Mouse (Mus musculus): ENCODE data around the gene Pigz.

Gene Pigz

DNA sequence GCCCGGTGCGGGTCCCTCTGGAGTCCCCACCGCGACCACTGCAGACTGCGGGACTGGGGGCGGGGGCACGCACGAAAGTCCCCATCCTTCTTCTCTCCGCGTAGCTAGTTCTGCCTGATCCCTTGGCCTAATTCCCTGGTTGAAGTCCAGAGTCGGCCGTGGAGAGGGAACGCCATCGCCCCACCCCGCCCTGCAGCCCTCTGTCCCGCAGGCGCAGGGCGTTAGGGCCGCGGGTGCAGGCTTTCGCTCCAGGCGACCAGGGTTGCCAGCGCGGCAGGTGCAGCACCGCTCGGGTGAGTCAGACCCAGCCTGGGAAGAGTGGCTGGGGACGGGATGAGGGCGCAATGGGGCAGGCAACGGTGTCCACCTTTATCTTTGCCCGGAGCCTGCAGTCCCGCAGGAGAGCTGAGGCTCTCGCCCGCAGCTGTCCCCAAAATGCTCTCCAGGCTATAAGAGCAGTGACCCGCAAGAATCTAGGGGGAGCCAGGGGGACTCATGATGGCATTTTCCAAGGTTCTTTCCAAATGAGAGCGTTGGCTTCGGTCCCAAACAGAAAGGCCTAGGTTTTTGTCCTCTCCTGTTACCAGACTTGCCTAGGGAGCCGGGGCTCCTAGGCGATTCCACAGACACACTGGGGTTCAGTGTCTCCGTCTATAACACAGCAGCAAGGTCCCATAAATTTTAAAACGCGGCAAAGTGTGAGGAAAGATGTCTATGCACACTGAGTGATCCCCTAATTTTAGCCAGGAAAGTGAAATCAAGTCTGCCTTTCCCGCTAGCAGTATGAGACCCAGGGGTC, at the start of gene Pigz:
TSS of gene Pigz (plus strand) at position 101 of the 799 bp plus-strand sequence.
- DNase-seq (ENCODE audit: low read depth, low spot score) = no peak

DNA sequence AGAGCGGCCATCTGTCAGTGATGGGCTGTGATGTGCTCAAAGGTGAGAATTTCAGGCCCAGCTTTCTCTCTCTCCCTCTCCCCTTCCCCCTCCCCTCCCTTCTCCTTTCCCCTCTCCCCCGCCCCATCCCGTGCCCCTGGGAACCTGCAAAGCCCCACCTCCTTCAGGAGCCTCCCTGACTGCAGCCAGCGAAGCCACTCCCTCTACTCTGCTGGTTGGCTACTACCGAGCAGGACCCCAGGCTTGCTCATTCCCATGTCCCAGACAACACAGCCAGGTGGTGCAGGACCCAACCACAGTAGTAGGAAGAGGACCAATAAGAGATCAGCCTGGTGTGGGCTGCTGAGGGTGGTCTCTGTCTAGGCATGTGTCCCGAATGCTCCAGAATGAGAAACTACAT, 49.7 kb upstream of the Pigz start:
- DNase-seq (ENCODE audit: low read depth, low spot score) = no peak

- no peak for DNase-seq (ENCODE audit: low read depth, low spot score)
Measured at GRCm38 (mm10) chr16:31890907-31891306, 42.7 kb upstream of the Pigz start.

GRCm38 (mm10) chr16:31893396-31894141, 40.1 kb upstream of the Pigz start:
- DNase-seq (ENCODE audit: low read depth, low spot score) = no peak

- no peak for DNase-seq (ENCODE audit: low read depth, low spot score)
Measured at GRCm38 (mm10) chr16:31896971-31897774, 36.5 kb upstream of the Pigz start.

DNA sequence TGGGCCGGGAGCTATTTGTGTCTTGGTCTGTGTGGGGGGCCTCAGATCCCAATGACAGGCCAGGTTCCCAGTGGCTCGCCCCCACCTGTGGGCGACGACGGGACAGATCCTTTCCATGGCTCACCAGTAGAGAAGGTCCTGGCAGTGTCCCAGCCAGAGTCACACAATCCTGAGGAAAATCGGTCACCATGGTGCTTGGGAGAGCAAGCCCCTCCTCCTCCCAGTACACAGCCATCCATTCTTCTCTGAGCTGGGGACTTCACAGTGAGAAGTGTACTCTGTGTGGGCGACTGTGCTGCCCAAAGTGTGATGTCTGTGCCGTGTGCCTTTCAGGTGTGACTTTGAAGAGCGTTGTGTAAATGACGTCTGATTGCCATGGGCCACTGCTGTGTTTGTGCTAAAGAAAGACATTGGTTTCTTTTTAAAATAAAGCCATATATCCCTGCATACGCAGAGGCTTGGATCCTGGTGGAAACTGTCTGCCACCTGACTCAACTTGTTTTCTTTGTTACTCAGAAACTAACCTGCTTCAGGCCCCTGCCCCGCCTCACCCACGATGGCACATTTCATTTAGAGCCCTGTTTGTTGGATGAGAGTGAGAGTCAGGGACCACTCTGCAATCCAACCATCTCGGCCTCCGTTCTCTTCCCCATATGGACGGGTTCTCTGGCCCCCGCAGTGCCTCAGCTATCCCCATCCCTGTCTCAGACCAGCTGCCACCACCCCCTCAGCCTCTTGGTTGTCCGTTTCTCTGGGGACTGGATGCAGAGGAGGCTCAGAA, 34.9 kb upstream of the Pigz start:
- no peak for DNase-seq (ENCODE audit: low read depth, low spot score)

DNA sequence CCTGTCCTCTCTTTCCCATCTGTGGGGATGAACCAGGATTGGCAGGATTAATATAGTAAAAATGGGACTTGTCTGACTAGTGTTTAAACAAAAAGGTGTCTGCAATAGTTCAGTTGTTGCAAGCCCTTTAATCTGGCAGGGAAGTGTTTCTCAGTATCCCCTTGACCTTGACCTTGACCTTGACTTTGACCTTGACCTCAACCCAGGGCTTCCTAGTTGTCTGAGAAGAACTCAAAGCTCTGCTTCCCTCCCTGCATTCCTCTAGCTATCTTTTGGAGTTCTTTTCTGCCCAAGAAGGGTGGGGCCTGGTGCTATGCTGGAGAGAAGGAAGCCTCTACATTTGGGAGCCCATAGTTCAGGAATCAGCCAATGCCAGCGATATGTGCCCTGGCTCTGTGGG, 31.8 kb upstream of the Pigz start:
- no peak for DNase-seq (ENCODE audit: low read depth, low spot score)

GRCm38 (mm10) chr16:31903239-31903638, 30.4 kb upstream of the Pigz start:
- no peak for DNase-seq (ENCODE audit: low read depth, low spot score)

DNA sequence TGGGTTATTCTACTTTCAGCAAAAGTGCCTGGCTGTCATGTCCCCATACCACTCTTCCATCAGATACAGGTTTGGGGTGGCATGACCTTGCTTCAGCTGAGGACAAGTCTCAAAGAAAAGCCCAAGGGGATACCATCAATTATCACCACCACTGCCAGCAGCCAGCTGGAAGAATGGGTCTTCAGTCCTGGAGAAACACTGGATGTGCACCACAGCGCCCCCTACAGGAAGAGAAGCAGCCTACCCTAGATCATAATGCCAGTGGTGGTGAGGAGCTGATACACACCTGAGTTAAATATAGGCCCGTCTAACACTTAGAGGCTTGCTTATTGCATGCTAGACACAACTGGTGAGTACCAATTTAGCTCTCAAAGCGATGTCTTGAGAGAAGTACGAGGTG, 28.3 kb upstream of the Pigz start:
- no peak for DNase-seq (ENCODE audit: low read depth, low spot score)

- no peak for DNase-seq (ENCODE audit: low read depth, low spot score)
Measured at GRCm38 (mm10) chr16:31905891-31906825, 27.5 kb upstream of the Pigz start.

GRCm38 (mm10) chr16:31906896-31907295, 26.8 kb upstream of the Pigz start:
- DNase-seq (ENCODE audit: low read depth, low spot score) = no peak

DNA sequence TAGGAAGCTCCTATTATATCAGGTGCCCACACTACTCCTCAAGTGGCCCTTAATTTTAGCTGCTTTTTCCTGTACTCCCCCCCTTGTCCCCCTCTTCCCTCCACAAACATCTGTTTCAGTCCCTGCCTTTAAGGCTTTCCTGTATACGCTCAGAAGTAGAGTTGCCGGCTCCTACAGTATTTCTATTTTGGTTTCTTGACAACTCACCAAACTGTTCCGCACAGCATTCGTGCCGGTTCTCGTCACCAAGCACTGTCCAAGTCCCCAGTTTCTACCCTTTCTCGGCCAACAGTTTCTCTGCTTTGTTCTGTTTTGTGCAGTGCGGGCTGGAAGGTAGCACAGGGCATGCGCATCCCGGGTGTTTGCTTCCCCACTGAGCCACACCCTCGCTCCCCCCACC, 24.7 kb upstream of the Pigz start:
- no peak for DNase-seq (ENCODE audit: low read depth, low spot score)

DNA sequence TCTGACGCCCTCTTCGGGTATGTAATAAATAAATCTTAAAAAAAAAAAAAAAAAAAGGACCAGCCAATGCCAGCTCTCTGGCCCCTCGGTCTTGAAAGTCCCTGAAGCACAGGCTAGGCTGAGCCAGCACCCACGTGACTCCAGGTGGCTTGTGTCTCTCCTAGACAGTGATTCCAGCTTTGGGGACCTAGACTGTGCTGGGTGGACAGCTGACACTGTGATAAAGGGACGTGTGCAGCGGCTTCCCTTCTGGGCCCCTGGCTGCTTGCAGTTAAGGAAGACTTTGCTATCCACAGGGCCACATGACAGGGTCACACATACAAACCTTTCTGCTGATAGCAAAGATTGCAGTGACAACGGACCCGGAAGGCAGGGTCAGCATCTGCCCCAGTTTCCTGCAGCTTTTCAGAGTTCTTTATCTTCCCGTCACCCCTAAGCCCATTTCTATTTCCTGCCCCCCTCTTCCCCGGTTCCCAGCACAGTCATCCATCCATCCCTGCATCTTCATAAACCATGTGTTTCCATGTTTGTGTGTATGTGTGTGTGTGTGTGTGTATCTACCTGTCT, 23.3 kb upstream of the Pigz start:
- no peak for DNase-seq (ENCODE audit: low read depth, low spot score)

GRCm38 (mm10) chr16:31917776-31918175, 15.9 kb upstream of the Pigz start:
- DNase-seq (ENCODE audit: low read depth, low spot score) = no peak

- peak; percentile 54 for DNase-seq (ENCODE audit: low read depth, low spot score)
Measured at GRCm38 (mm10) chr16:31918248-31918724, 15.4 kb upstream of the Pigz start.

- DNase-seq (ENCODE audit: low read depth, low spot score) = no peak
Measured at GRCm38 (mm10) chr16:31924368-31924767, 9.3 kb upstream of the Pigz start.

DNA sequence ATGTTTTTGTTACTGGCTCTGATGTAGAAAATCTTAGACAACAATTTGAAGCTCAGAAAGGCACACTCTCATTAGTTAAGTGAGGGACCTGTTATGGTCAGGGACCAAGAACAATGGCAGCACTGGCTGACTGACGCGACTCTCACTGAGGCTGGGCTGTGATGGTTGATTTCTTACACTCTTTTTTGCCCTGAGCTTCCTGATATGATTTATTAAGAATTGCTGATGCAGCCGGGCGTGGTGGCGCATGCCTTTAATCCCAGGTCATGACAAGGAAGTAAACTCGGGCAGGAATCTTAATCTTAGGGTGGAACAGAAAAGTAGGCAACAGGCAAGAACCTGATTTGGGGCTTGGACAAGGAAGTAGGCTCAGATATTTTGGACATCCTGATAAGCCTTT, 7.6 kb upstream of the Pigz start:
- DNase-seq (ENCODE audit: low read depth, low spot score) = no peak

DNA sequence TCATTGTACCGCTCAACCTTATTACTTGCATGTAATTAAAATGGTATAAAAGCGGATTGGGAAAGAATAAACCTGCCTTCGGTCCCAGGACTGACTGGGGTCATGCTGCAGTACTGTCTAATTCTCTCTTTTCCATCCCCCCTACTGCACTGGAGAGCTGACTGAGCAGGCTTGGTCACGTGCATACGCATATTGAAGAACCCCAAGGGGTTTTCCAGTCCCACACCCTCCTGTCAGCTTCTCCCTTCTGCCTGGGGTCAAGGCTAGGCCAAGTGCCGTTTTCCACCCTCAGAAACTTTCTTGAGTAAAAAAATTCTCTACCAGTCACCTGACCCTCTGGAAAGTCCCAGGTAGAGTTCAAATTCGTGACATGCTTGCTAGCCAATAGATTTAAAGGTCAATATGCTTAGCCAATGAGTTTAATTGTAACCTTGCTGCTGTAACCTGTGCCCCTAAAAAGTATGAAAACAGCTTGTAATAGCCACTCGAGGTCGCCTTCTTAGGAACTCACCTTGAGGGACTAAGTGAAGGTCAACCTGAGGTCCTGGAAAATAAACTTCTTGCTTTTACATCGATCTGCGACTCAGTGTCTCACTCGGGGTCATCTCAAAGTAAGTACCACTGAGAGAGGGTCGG, 7.0 kb upstream of the Pigz start:
- DNase-seq (ENCODE audit: low read depth, low spot score) = peak; percentile 36

DNA sequence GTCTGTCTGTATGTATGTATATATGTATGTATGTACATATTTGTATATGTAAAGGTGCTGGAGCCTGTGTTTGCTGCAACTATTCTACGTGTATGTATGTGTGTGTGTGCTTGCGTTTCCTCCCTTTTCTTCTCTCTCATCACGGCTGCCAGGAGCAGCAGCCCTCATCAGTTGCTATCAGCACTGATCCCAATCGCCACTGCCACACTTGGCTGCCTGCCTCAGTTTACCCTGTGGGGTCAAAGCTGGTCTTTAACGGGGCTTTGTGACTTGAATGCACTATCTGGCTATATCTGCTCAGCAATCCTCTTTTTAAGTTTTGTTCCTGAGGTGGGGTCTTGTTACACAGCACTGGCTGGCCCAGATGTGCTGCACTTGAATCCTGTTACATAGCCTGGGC, 6.2 kb upstream of the Pigz start:
- no peak for DNase-seq (ENCODE audit: low read depth, low spot score)

Data from CD4-positive helper T cell, adult 2 months (primary cell).